Mouse (Mus musculus) hindbrain, embryonic 16.5 days (tissue): Measurements from ENCODE around the gene Fopnl. TPM values are rescaled to one million over a fixed set of nuclear protein-coding genes. Genes with fewer than 3 reads are reported as not detected.
A peak's percentile ranks its signal among the peaks of the same experiment; 100 is the strongest.

Source experiments
- ATAC-seq: fragments of 200-750 bp; cut with Nextera tagmentation; 2 replicates; pipeline ENCODE4 v1.8.0; 2017; ENCODE audit warnings: moderate TSS enrichment, moderate library complexity
- H3K27ac ChIP-seq: fragments of 300-500 bp; sonication (generic); 2 replicates; pipeline ENCODE4 v1.5.1; 2014; ENCODE audit warnings: low read depth, mild to moderate bottlenecking, control low read depth, low read length, moderate library complexity
- H3K27me3 ChIP-seq: fragments of 300-500 bp; sonication (generic); replicated peaks from 2 replicates; pipeline ENCODE4 v1.6.1; 2014; ENCODE audit warnings: low read length; ENCODE audit not compliant: control insufficient read depth, insufficient read depth
- H3K36me3 ChIP-seq: fragments of 300-500 bp; sonication (generic); 2 replicates; pipeline ENCODE4 v1.6.1; 2014; ENCODE audit warnings: mild to moderate bottlenecking, low read length, moderate library complexity, mixed read lengths; ENCODE audit not compliant: control insufficient read depth, insufficient read depth
- H3K4me1 ChIP-seq: fragments of 300-500 bp; sonication (generic); 2 replicates; pipeline ENCODE4 v1.6.1; 2014; ENCODE audit warnings: low read depth, low read length; ENCODE audit not compliant: control insufficient read depth, insufficient read depth
- H3K4me2 ChIP-seq: fragments of 300-500 bp; sonication (generic); 2 replicates; pipeline ENCODE4 v1.6.1; 2014; ENCODE audit warnings: mild to moderate bottlenecking, low read length, control low read depth, moderate library complexity
- H3K4me3 ChIP-seq: fragments of 300-500 bp; sonication (generic); 2 replicates; pipeline ENCODE4 v1.5.1; 2014; ENCODE audit warnings: mild to moderate bottlenecking, low read length, control low read depth, moderate library complexity
- H3K9ac ChIP-seq: fragments of 300-500 bp; sonication (generic); 2 replicates; pipeline ENCODE4 v1.6.1; 2014; ENCODE audit warnings: low read depth, mild to moderate bottlenecking, control low read depth, low read length, moderate library complexity
- H3K9me3 ChIP-seq: fragments of 300-500 bp; sonication (generic); 2 replicates; pipeline ENCODE4 v1.6.1; 2014; ENCODE audit warnings: mild to moderate bottlenecking, low read length, moderate library complexity; ENCODE audit not compliant: control insufficient read depth
- WGBS: fragments of 180-500 bp; shearing (Covaris S2); extraction: QIAGEN DNeasy Blood & Tissue Kit; methylation state at CpG from one replicate; pipeline ENCODE4 v1.1.7; 2014; 5-methylcytosine and 5-hydroxymethylcytosine counted together
- polyA plus RNA-seq: library from polyadenylated mRNA; unstranded; fragments of >200 nt; fragmentation: Nextera tagmentation; extraction: Ambion mirVana; gene quantifications from 2 replicates; pipeline ENCODE4 v1.2.1, GENCODE M21; 2015

The Fopnl gene
- polyA plus RNA-seq, 1 experiment from 2014 or later: 195 TPM

- H3K9ac ChIP-seq: no peak overlapping the region
- H3K9me3 ChIP-seq: no peaks in the 10 kb centered on the region
- no peak overlapping the region for H3K4me2 ChIP-seq
- no peak overlapping the region for H3K4me3 ChIP-seq
- WGBS: 95% methylated on average over 4 of the region's 4 CpGs
- H3K27ac ChIP-seq: no peak overlapping the region
- H3K36me3 ChIP-seq: peaks cover 6% of the 10 kb centered on the region; the same call in 1 of the 2 replicates
- ATAC-seq: no peak
- no peaks in the 10 kb centered on the region for H3K27me3 ChIP-seq
- H3K4me1 ChIP-seq: no peaks in the 10 kb centered on the region
Measured at GRCm38 (mm10) chr16:14297746-14298145, 19.5 kb downstream of the Fopnl start.

GRCm38 (mm10) chr16:14297137-14297536 lies 20.1 kb downstream of the Fopnl start:
- peaks cover 6% of the 10 kb centered on the region; the same call in 1 of the 2 replicates for H3K36me3 ChIP-seq
- H3K4me2 ChIP-seq: no peak overlapping the region
- H3K4me1 ChIP-seq: peaks cover 5% of the 10 kb centered on the region
- ATAC-seq: no peak
- no peaks in the 10 kb centered on the region for H3K27me3 ChIP-seq
- no peaks in the 10 kb centered on the region for H3K9me3 ChIP-seq
- H3K4me3 ChIP-seq: no peak overlapping the region
- no peak overlapping the region for H3K27ac ChIP-seq
- 82% methylated on average over 3 of the region's 3 CpGs for WGBS
- H3K9ac ChIP-seq: no peak overlapping the region

DNA sequence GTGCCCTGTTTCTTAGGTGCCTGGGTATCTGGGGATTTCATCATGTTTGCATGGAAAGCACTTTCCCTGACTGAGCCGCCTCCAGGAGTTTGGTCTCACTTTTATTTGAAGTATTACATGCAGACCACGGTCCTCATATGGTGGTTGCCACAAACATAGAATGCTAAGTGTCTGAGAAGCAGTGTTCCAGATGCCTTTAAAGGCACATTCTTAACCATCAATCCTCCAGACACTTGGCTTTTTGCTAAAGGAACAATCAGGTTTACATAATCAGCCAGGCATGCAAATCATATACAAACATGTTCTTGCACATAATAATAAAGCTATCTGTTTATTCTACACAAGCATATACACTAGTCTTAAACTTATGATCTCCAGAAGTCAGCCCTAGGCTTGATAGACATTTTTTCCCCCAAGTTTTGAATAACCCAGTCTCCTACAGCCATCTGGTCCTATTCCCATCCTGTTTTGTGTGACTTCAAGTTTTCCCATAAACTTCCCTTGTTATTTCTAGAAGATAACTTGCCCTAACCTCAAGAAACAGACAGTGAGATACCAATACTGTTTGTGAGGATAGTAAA lies 20.6 kb downstream of the Fopnl start:
- H3K9me3 ChIP-seq: no peaks in the 10 kb centered on the region
- WGBS: 78% methylated on average over 2 of the region's 2 CpGs
- no peak overlapping the region for H3K9ac ChIP-seq
- peaks cover 6% of the 10 kb centered on the region; the same call in 1 of the 2 replicates for H3K36me3 ChIP-seq
- no peak overlapping the region for H3K4me2 ChIP-seq
- H3K27ac ChIP-seq: no peak overlapping the region
- ATAC-seq: no peak
- H3K4me1 ChIP-seq: peaks cover 9% of the 10 kb centered on the region
- H3K27me3 ChIP-seq: no peaks in the 10 kb centered on the region
- no peak overlapping the region for H3K4me3 ChIP-seq

DNA sequence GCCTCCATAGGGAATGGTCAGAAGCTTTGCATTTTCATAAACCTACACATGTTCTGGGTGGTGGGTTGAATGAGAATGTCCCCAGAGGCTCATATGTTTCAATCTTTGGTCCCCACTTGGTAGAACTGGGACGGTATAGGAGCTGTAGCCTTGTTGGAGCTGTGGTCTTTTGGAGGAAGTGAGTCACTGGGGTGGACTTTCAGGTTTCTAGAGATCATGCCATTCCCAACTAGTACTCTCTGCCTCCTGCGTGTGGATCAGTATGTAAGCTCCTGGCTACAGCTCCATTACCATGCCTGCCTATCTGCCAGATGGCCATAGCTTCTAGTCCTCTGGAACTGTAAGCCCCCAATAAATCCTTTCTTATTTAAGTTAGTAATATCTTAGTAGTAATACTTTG lies 21.9 kb downstream of the Fopnl start:
- no peaks in the 10 kb centered on the region for H3K27me3 ChIP-seq
- WGBS: 88% methylated on average over 2 of the region's 2 CpGs
- peaks cover 6% of the 10 kb centered on the region; the same call in 1 of the 2 replicates for H3K36me3 ChIP-seq
- peaks cover 13% of the 10 kb centered on the region for H3K4me1 ChIP-seq
- H3K4me3 ChIP-seq: no peak overlapping the region
- no peak overlapping the region for H3K4me2 ChIP-seq
- H3K9me3 ChIP-seq: no peaks in the 10 kb centered on the region
- ATAC-seq: no peak
- H3K9ac ChIP-seq: no peak overlapping the region
- no peak overlapping the region for H3K27ac ChIP-seq

- peak; percentile 60 for ATAC-seq
- Histone ChIP-seq H3K27me3 (no peaks in the 10 kb centered on the region), H3K9ac (peak overlapping the region; percentile 47)
Measured at GRCm38 (mm10) chr16:14292205-14293199, 24.7 kb downstream of the Fopnl start.

DNA sequence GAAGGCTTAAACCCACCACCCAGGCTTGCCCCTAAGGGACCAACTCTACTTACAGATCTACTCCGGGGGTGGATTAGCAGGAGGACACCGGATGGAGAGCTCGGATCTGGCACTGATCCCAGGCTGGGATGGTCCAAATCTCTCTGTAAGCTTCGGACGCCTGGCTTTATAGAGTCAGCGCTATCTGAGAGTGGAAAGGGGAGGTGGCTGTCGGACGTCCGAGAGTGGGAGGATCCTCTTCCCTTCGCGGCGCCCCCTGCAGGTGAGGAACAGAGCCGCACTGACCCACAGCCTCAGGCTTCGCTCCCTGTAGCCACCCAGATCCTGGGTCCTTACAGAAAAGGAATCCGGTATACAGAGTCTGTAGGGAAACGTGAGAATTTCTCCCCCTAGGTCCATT lies 26.0 kb downstream of the Fopnl start, which contains the start of gene Myh11:
Gene Myh11, minus strand, starts transcription at position 150 of the 400 bp plus-strand sequence.
- 5% methylated on average over 16 of the region's 16 CpGs for WGBS
- Histone ChIP-seq H3K9me3 (no peaks in the 10 kb centered on the region), H3K27me3 (no peaks in the 10 kb centered on the region), H3K4me1 (peaks cover 13% of the 10 kb centered on the region), H3K36me3 (no peaks in the 10 kb centered on the region), H3K4me3 (peak within 1 kb of the TSS; percentile 33), H3K4me2 (peak within 1 kb of the TSS; percentile 69), H3K27ac (no peak within 1 kb of the TSS), H3K9ac (peak within 1 kb of the TSS; percentile 47)
- ATAC-seq: peak; percentile 44; the same call in 1 of the 2 replicates

More at GRCm38 (mm10) chr16:14292205-14293199, 24.7 kb downstream of the Fopnl start:
- Histone ChIP-seq H3K36me3 (no peaks in the 10 kb centered on the region), H3K4me2 (peak overlapping the region; percentile 69), H3K4me1 (peaks cover 13% of the 10 kb centered on the region), H3K9me3 (no peaks in the 10 kb centered on the region), H3K4me3 (peak overlapping the region; percentile 33), H3K27ac (no peak overlapping the region)
- 12% methylated on average over 31 of the region's 31 CpGs for WGBS

GRCm38 (mm10) chr16:14272374-14272965 lies 44.7 kb downstream of the Fopnl start:
- H3K36me3 ChIP-seq: no peaks in the 10 kb centered on the region
- H3K9ac ChIP-seq: no peak overlapping the region
- no peak for ATAC-seq
- WGBS: 79% methylated on average over 4 of the region's 4 CpGs
- H3K27ac ChIP-seq: no peak overlapping the region
- no peaks in the 10 kb centered on the region for H3K9me3 ChIP-seq
- H3K4me2 ChIP-seq: no peak overlapping the region
- H3K4me1 ChIP-seq: no peaks in the 10 kb centered on the region
- H3K4me3 ChIP-seq: no peak overlapping the region
- H3K27me3 ChIP-seq: no peaks in the 10 kb centered on the region

DNA sequence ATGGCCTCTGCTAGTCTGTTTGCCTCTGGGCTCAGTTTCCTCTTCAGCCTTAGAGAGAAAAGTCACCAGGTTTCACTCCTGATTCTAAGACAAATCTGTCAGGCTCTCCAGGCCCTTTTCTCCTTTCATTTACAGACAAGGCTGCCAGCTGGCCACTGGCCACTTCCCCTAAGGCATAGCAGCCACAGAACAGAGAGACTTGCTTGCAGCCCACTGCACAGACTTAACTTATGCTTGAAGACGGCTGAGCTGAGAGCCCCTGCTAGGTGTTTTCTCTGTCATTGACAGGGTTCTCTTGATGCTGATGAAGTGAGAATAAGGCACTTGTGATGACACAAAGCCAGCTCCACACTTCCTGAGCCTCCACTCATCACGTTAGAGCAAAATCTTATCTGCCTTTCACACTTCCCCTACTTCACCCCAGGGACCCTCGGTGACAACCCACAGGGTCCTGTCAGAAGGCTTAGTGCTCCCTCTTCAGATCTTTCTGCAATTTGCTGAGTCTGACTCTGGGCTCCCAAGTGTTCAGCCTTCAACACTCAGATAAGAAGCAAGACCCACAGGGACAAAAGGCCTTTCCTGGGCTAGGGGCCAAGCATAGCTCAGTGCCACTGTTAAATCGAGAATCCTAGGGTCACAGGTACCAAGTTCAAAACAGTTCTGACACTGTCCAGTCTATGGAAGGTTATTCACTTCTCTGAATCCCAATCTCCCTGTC lies 51.8 kb downstream of the Fopnl start:
- no peak overlapping the region for H3K4me3 ChIP-seq
- WGBS: 42% methylated on average over 4 of the region's 4 CpGs
- ATAC-seq: peak; percentile 63

More for the DNA sequence above, 51.8 kb downstream of the Fopnl start:
- Histone ChIP-seq H3K27ac (no peak overlapping the region), H3K36me3 (no peaks in the 10 kb centered on the region), H3K9me3 (no peaks in the 10 kb centered on the region), H3K4me1 (no peaks in the 10 kb centered on the region), H3K9ac (no peak overlapping the region; the same call in 1 of the 2 replicates), H3K27me3 (no peaks in the 10 kb centered on the region), H3K4me2 (no peak overlapping the region)
